Mouse (Mus musculus) stomach, postnatal 0 days (tissue): ENCODE data around the gene Gm11034. TPM values are rescaled to one million over a fixed set of nuclear protein-coding genes. Genes with fewer than 3 reads are reported as not detected.

Experiments used
- ATAC-seq: fragments of 200-750 bp; cut with Nextera tagmentation; 2 replicates; pipeline ENCODE4 v1.8.0; 2017; ENCODE audit not compliant: low FRiP score, low TSS enrichment
- DNase-seq: peaks from one replicate; pipeline ENCODE4 v3.0.0-alpha.2; 2016; ENCODE audit warnings: low spot score
- H3K27ac ChIP-seq: fragments of 300-500 bp; sonication (generic); replicated peaks from 2 replicates; pipeline ENCODE4 v1.5.1; 2014; ENCODE audit warnings: mild to moderate bottlenecking, control low read depth
- H3K27me3 ChIP-seq: fragments of 300-500 bp; sonication (generic); 2 replicates; pipeline ENCODE4 v1.6.1; 2014; ENCODE audit warnings: low read length; ENCODE audit not compliant: control insufficient read depth, insufficient read depth
- H3K36me3 ChIP-seq: fragments of 300-500 bp; sonication (generic); 2 replicates; pipeline ENCODE4 v1.6.1; 2014; ENCODE audit warnings: low read length, mixed read lengths; ENCODE audit not compliant: control insufficient read depth, insufficient read depth
- H3K4me1 ChIP-seq: fragments of 300-500 bp; sonication (generic); replicated peaks from 2 replicates; pipeline ENCODE4 v1.6.1; 2014; ENCODE audit warnings: antibody characterized with exemption; ENCODE audit not compliant: control insufficient read depth, insufficient read depth
- H3K4me2 ChIP-seq: fragments of 300-500 bp; sonication (generic); replicated peaks from 2 replicates; pipeline ENCODE4 v1.6.1; 2014; ENCODE audit warnings: low read depth, mild to moderate bottlenecking, control low read depth, moderate library complexity
- H3K4me3 ChIP-seq: fragments of 300-500 bp; sonication (generic); 2 replicates; pipeline ENCODE4 v1.5.1; 2014; ENCODE audit warnings: low read depth, low read length, control low read depth
- H3K9ac ChIP-seq: fragments of 300-500 bp; sonication (generic); 2 replicates; pipeline ENCODE4 v1.6.1; 2014; ENCODE audit warnings: mild to moderate bottlenecking, low read length, control low read depth, mixed read lengths
- H3K9me3 ChIP-seq: fragments of 300-500 bp; sonication (generic); 2 replicates; pipeline ENCODE4 v1.6.1; 2016; ENCODE audit warnings: low read length; ENCODE audit not compliant: control insufficient read depth
- CTCF ChIP-seq: IDR thresholded peaks from 2 replicates; pipeline ENCODE4 v1.5.1; 2016; ENCODE audit warnings: antibody characterized with exemption, low read depth, mild to moderate bottlenecking, moderate library complexity
- EP300 ChIP-seq: optimal IDR thresholded peaks from 2 replicates; pipeline ENCODE3; 2016; ENCODE audit warnings: antibody characterized with exemption
- whole genome bisulfite sequencing: fragments of 180-500 bp; shearing (Covaris S2); extraction: QIAGEN DNeasy Blood & Tissue Kit; methylation state at CpG from one replicate; pipeline ENCODE4 v1.1.7; 2014; 5-methylcytosine and 5-hydroxymethylcytosine counted together
- polyA plus RNA-seq: library from polyadenylated mRNA; unstranded; fragments of >200 nt; fragmentation: Nextera tagmentation; extraction: Ambion mirVana; gene quantifications from 2 replicates; pipeline ENCODE4 v1.2.1, GENCODE M21; 2015

The Gm11034 gene
- not detected in 2 replicates for polyA plus RNA-seq

GRCm38 (mm10) chr8:72213536-72213935, at the start of gene Gm11034:
Gm11034 (minus strand) TSS chr8:72213636.
- Histone ChIP-seq H3K27ac (no peak within 1 kb of the TSS), H3K9me3 (no peaks in the 10 kb centered on the region), H3K4me3 (no peak within 1 kb of the TSS), H3K9ac (no peak within 1 kb of the TSS), H3K4me2 (no peak within 1 kb of the TSS), H3K36me3 (no peaks in the 10 kb centered on the region), H3K27me3 (no peaks in the 10 kb centered on the region), H3K4me1 (no peaks in the 10 kb centered on the region)
- TF ChIP-seq CTCF (no peak), EP300 (no peak)
- DNase-seq (no peak), ATAC-seq (no peak)
- 74% methylated on average over 4 of the region's 4 CpGs for WGBS

- ATAC-seq, result no peak
- no peaks in the 10 kb centered on the region for H3K36me3 ChIP-seq
- 84% methylated on average over 2 of the region's 2 CpGs for WGBS
Observed at GRCm38 (mm10) chr8:72262756-72263155, 49.3 kb upstream of the Gm11034 start.

GRCm38 (mm10) chr8:72261872-72262271, 48.4 kb upstream of the Gm11034 start:
- ATAC-seq (no peak), DNase-seq (no peak)
- no peaks in the 10 kb centered on the region for H3K27me3 ChIP-seq
- no peak overlapping the region for H3K27ac ChIP-seq
- no peaks in the 10 kb centered on the region for H3K36me3 ChIP-seq
- H3K4me3 ChIP-seq, result no peak overlapping the region
- H3K9ac ChIP-seq, result no peak overlapping the region
- no peaks in the 10 kb centered on the region for H3K9me3 ChIP-seq
- H3K4me2 ChIP-seq, result no peak overlapping the region
- no peaks in the 10 kb centered on the region for H3K4me1 ChIP-seq
- no peak for TF ChIP-seq EP300
- TF ChIP-seq CTCF, result peak; percentile 67
- WGBS, result 52% methylated on average over 5 of the region's 5 CpGs

More at GRCm38 (mm10) chr8:72262756-72263155, 49.3 kb upstream of the Gm11034 start:
- Histone ChIP-seq H3K27ac (no peak overlapping the region), H3K4me1 (no peaks in the 10 kb centered on the region), H3K9ac (no peak overlapping the region), H3K27me3 (no peaks in the 10 kb centered on the region), H3K4me2 (no peak overlapping the region), H3K4me3 (no peak overlapping the region), H3K9me3 (no peaks in the 10 kb centered on the region)
- TF ChIP-seq EP300 (no peak), CTCF (no peak)
- no peak for DNase-seq

GRCm38 (mm10) chr8:72261431-72261830, 48.0 kb upstream of the Gm11034 start:
- no peak overlapping the region for H3K9ac ChIP-seq
- ATAC-seq (no peak), DNase-seq (no peak)
- no peaks in the 10 kb centered on the region for H3K27me3 ChIP-seq
- H3K4me2 ChIP-seq, result no peak overlapping the region
- no peaks in the 10 kb centered on the region for H3K4me1 ChIP-seq
- H3K9me3 ChIP-seq, result no peaks in the 10 kb centered on the region
- H3K36me3 ChIP-seq, result no peaks in the 10 kb centered on the region
- no peak for TF ChIP-seq CTCF
- no peak for TF ChIP-seq EP300
- H3K4me3 ChIP-seq, result no peak overlapping the region
- no peak overlapping the region for H3K27ac ChIP-seq

GRCm38 (mm10) chr8:72261019-72261418, 47.6 kb upstream of the Gm11034 start:
- WGBS, result 46% methylated on average over 2 of the region's 2 CpGs
- peak; percentile 64 for DNase-seq

GRCm38 (mm10) chr8:72260585-72260984, 47.1 kb upstream of the Gm11034 start:
- no peak for ATAC-seq
- no peak overlapping the region for H3K4me2 ChIP-seq
- no peaks in the 10 kb centered on the region for H3K9me3 ChIP-seq
- H3K9ac ChIP-seq, result no peak overlapping the region
- no peaks in the 10 kb centered on the region for H3K4me1 ChIP-seq
- TF ChIP-seq EP300, result no peak
- no peak for TF ChIP-seq CTCF
- no peak for DNase-seq
- H3K36me3 ChIP-seq, result no peaks in the 10 kb centered on the region
- no peaks in the 10 kb centered on the region for H3K27me3 ChIP-seq
- WGBS, result 54% methylated on average over 4 of the region's 4 CpGs
- no peak overlapping the region for H3K4me3 ChIP-seq
- H3K27ac ChIP-seq, result no peak overlapping the region

More at GRCm38 (mm10) chr8:72261019-72261418, 47.6 kb upstream of the Gm11034 start:
- peak; percentile 45; the same call in 1 of the 2 replicates for ATAC-seq
- Histone ChIP-seq H3K4me2 (no peak overlapping the region), H3K27me3 (no peaks in the 10 kb centered on the region), H3K36me3 (no peaks in the 10 kb centered on the region), H3K27ac (no peak overlapping the region), H3K9me3 (no peaks in the 10 kb centered on the region), H3K4me1 (no peaks in the 10 kb centered on the region), H3K4me3 (no peak overlapping the region), H3K9ac (no peak overlapping the region)
- TF ChIP-seq CTCF (peak; percentile 90), EP300 (no peak)
